Mouse (Mus musculus) CH12.LX (cell line): ENCODE data around the gene Trim7. TPM values are rescaled to one million over a fixed set of nuclear protein-coding genes. Genes with fewer than 3 reads are reported as not detected.
"Not testable (repeated sequence)": the region's sequence is repeated elsewhere in the genome, so short reads cannot be mapped to it uniquely, and the experiment has no call there.

Source experiments
- DNase-seq: peaks from one replicate; pipeline ENCODE4 v3.0.0-alpha.2; 2013; ENCODE audit errors: extremely low read depth
- H3K27ac ChIP-seq: 2 replicates; pipeline ENCODE4 v1.5.1; 2012; ENCODE audit warnings: low read depth, mild to moderate bottlenecking, control low read depth, moderate library complexity; ENCODE audit not compliant: insufficient read depth
- H3K27me3 ChIP-seq: replicated peaks from 2 replicates; pipeline ENCODE3; 2012; ENCODE audit warnings: inconsistent platforms
- H3K36me3 ChIP-seq, 2 experiments: replicated peaks in 1 of 2; 2 replicates each; pipeline versions ENCODE3 to v1.6.1; 2012; ENCODE audit warnings: inconsistent platforms in 1 of 2, low read length in 1 of 2, mild to moderate bottlenecking in 1 of 2, mixed read lengths in 1 of 2, moderate library complexity in 1 of 2; ENCODE audit not compliant: control insufficient read depth in 1 of 2, insufficient read depth in 1 of 2
- H3K4me1 ChIP-seq, 2 experiments: 2 replicates each; pipeline ENCODE4 v1.6.1; 2012; ENCODE audit warnings: inconsistent platforms in 1 of 2, moderate library complexity in 1 of 2; ENCODE audit not compliant: insufficient read depth in 2 of 2, control insufficient read depth in 1 of 2
- H3K4me2 ChIP-seq: 2 replicates; pipeline ENCODE4 v1.6.1; 2012; ENCODE audit warnings: low read depth, mild to moderate bottlenecking, control low read depth; ENCODE audit not compliant: poor library complexity, insufficient read depth, severe bottlenecking
- H3K4me3 ChIP-seq, 3 experiments: fragments of 150-350 bp in 1 of 3; sonication (generic) in 1 of 3; replicated peaks in 1 of 3; 2 replicates each; pipeline versions ENCODE3 to v1.5.1; 2011 to 2012; ENCODE audit warnings: low read depth in 2 of 3, low read length in 2 of 3, mild to moderate bottlenecking in 2 of 3, moderate library complexity in 2 of 3, control low read depth in 1 of 3, improper control_type of control experiment in 1 of 3, inconsistent platforms in 1 of 3, mixed read lengths in 1 of 3; ENCODE audit not compliant: poor library complexity in 1 of 3
- H3K79me2 ChIP-seq: replicated peaks from 2 replicates; pipeline ENCODE4 v1.6.1; 2012; ENCODE audit warnings: mild to moderate bottlenecking, moderate library complexity; ENCODE audit not compliant: control insufficient read depth, poor library complexity, insufficient read depth, severe bottlenecking; ENCODE audit errors: extremely low read depth
- H3K9ac ChIP-seq: 2 replicates; pipeline ENCODE4 v1.6.1; 2012; ENCODE audit warnings: low read depth, mild to moderate bottlenecking, control low read depth, moderate library complexity; ENCODE audit not compliant: insufficient read depth
- H3K9me3 ChIP-seq: replicated peaks from 2 replicates; pipeline ENCODE3; 2012; ENCODE audit warnings: low read length, inconsistent platforms, mixed read lengths
- BHLHE40 ChIP-seq: IDR thresholded peaks from 2 replicates; pipeline ENCODE4 v1.6.1; 2011; ENCODE audit warnings: mild to moderate bottlenecking, low read depth, low read length, improper control_type of control experiment
- CHD1 ChIP-seq: IDR thresholded peaks from 2 replicates; pipeline ENCODE4 v1.6.1; 2012; ENCODE audit warnings: low read depth, low read length, improper control_type of control experiment, inconsistent platforms
- CTCF ChIP-seq, 2 experiments: IDR thresholded peaks in 1 of 2; conservative IDR thresholded peaks in 1 of 2; 2 replicates each; pipeline ENCODE4 v1.5.1; 2011 to 2012; ENCODE audit warnings: low read depth in 2 of 2, low read length in 2 of 2, improper control_type of control experiment in 1 of 2, inconsistent platforms in 1 of 2, mild to moderate bottlenecking in 1 of 2, moderate library complexity in 1 of 2
- ELF1 ChIP-seq: IDR thresholded peaks from 2 replicates; pipeline ENCODE4 v1.6.1; 2014; ENCODE audit warnings: low read depth, mild to moderate bottlenecking, inconsistent platforms, low read length, improper control_type of control experiment
- ETS1 ChIP-seq: conservative IDR thresholded peaks from 2 replicates; pipeline ENCODE4 v1.6.1; 2012; ENCODE audit warnings: low read depth, mild to moderate bottlenecking, inconsistent platforms, low read length, improper control_type of control experiment, moderate library complexity
- MAFK ChIP-seq: IDR thresholded peaks from 2 replicates; pipeline ENCODE4 v1.6.1; 2011; ENCODE audit warnings: low read length, improper control_type of control experiment; ENCODE audit not compliant: insufficient replicate concordance
- MEF2A ChIP-seq: IDR thresholded peaks from 2 replicates; pipeline ENCODE4 v1.6.1; 2014; ENCODE audit warnings: low read depth, mild to moderate bottlenecking, inconsistent platforms, low read length, improper control_type of control experiment, borderline replicate concordance
- MXI1 ChIP-seq: IDR thresholded peaks from 2 replicates; pipeline ENCODE4 v1.6.1; 2011; ENCODE audit warnings: mild to moderate bottlenecking, low read depth, low read length, improper control_type of control experiment
- PAX5 ChIP-seq: IDR thresholded peaks from 2 replicates; pipeline ENCODE4 v1.6.1; 2012; ENCODE audit warnings: low read length, inconsistent platforms, mixed read lengths
- RAD21 ChIP-seq: IDR thresholded peaks from 2 replicates; pipeline ENCODE4 v1.6.1; 2011; ENCODE audit warnings: low read depth, mild to moderate bottlenecking, low read length, improper control_type of control experiment, moderate library complexity
- SIN3A ChIP-seq: IDR thresholded peaks from 2 replicates; pipeline ENCODE4 v1.6.1; 2012; ENCODE audit warnings: low read length, improper control_type of control experiment, inconsistent platforms
- TCF12 ChIP-seq: IDR thresholded peaks from 2 replicates; pipeline ENCODE4 v1.6.1; 2014; ENCODE audit warnings: low read depth, mild to moderate bottlenecking, inconsistent platforms, low read length, improper control_type of control experiment
- ZNF384 ChIP-seq: IDR thresholded peaks from 2 replicates; pipeline ENCODE4 v1.6.1; 2012; ENCODE audit warnings: low read depth, low read length, improper control_type of control experiment, inconsistent platforms
- dilution Hi-C: fragments of 300-500 bp; cut with MboI; formaldehyde crosslinking; loops from 2 replicates; pipeline ENCODE4 v1.14.3; 2020; ENCODE audit warnings: low sequenced_read_pairs; ENCODE audit not compliant: extremely low pct_unique_long_range_greater_than_20kb, extremely low pct_ligation_motif_present
- in situ Hi-C: fragments of 300-500 bp; cut with MboI; formaldehyde crosslinking; loops from 3 replicates; pipeline ENCODE4 v1.14.3; 2019; ENCODE audit warnings: low sequenced_read_pairs, low pct_ligation_motif_present, low pct_unique_long_range_greater_than_20kb, mixed read lengths
- polyA plus RNA-seq: library from polyadenylated mRNA; unstranded; fragments of >175 nt; gene quantifications from 2 replicates; pipeline ENCODE4 v1.2.1, GENCODE M21; 2012; ENCODE audit warnings: low read depth; ENCODE audit not compliant: insufficient read length
- total RNA-seq, 2 experiments: library from RNA; depleted of rRNA; stranded (reverse); fragments of 300-350 nt in 1 of 2; fragments of >200 nt in 1 of 2; gene quantifications; 2 replicates each; pipeline ENCODE4 v1.2.3; 2012 to 2014

Gene Trim7
- total and polyA plus RNA-seq, 3 experiments: 9.2 to 34.6 (median 15.1) TPM

DNA sequence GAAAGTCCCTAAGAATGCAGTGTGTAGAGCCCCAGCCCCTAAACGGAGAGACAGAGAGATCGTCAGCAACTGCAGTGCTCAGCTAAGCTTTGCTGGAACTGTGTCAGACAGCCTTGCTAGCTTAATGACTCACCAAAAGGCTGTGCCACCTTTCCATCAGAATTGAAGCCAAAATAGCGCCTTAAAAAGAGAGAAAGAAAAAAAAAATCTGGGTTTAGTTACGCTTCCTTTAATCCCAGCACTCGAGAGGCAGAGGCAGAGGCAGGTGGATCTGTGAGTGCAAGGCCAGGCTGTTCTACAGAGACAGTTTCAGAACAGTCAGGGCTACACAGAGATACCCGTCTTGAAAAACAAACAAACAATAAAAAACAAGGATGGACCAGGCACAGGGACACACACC is 18.4 kb downstream of the Trim7 start:
- H3K4me2 ChIP-seq: no peak overlapping the region
- peaks cover 20 to 29% of the 10 kb centered on the region in 2 experiments for H3K36me3 ChIP-seq
- no peak overlapping the region for H3K9ac ChIP-seq
- H3K27me3 ChIP-seq: no peaks in the 10 kb centered on the region
- H3K27ac ChIP-seq: no peak overlapping the region
- dilution Hi-C loops (no loop called here), in situ Hi-C loops (no loop called here)
- peaks cover 27 to 77% of the 10 kb centered on the region in 2 experiments for H3K4me1 ChIP-seq
- no peak overlapping the region for H3K4me3 ChIP-seq
- H3K9me3 ChIP-seq: no peaks in the 10 kb centered on the region
- TF ChIP-seq BHLHE40 (no peak), MAFK (no peak), TCF12 (no peak)
- DNase-seq: no peak
- no peaks in the 10 kb centered on the region for H3K79me2 ChIP-seq

DNA sequence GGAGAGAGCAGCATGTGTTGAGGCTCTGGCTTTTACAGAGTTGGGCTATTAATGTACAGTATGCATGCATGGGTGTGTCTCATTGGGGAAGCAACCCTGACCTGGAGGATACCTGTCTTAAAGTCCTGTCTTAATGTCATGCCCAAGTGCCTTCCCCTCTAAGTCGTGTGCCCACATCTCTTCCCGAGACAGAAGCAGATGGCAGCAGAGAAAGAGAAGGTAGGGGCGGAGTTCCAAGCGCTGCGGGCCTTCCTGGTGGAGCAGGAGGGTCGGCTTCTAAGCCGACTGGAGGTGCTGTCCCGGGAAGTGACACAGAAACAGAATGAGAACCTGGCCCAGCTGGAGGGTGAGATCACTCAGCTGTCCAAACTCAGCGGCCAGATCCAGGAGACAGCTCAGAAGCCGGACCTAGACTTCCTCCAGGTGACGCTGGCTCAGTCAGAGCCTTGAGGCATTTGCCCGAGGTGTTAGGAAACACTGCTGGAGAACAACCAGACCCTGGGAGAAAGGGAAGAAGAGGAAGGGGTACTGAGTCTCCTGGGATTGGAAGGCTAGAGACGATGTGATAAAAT is 19.4 kb downstream of the Trim7 start:
- H3K79me2 ChIP-seq: no peaks in the 10 kb centered on the region
- peaks cover 21 to 67% of the 10 kb centered on the region in 2 experiments for H3K4me1 ChIP-seq
- no peak overlapping the region for H3K9ac ChIP-seq
- dilution Hi-C loops (no loop called here), in situ Hi-C loops (no loop called here)
- peaks cover 28 to 37% of the 10 kb centered on the region in 2 experiments for H3K36me3 ChIP-seq
- 0 out of 2 replicates have a peak overlapping the region, but pooled peaks have one; percentile 6 for H3K27ac ChIP-seq
- 0 out of 2 replicates have a peak, but pooled peaks have one; percentile 24 for TF ChIP-seq MXI1
- TF ChIP-seq SIN3A: peak; percentile 44; the same call in 1 of the 2 replicates
- TF ChIP-seq PAX5: no peak
- no peak for TF ChIP-seq CHD1
- TF ChIP-seq ETS1: peak; percentile 95
- TF ChIP-seq MEF2A: 0 out of 2 replicates have a peak, but pooled peaks have one; percentile 35
- 0 out of 2 replicates have a peak, but pooled peaks have one; percentile 20 for TF ChIP-seq TCF12
- no peak overlapping the region for H3K4me2 ChIP-seq
- no peaks in the 10 kb centered on the region for H3K27me3 ChIP-seq
- H3K4me3 ChIP-seq: peak overlapping the region in 1 of 3 experiments; percentile 3
- peak; percentile 65 for DNase-seq
- H3K9me3 ChIP-seq: no peaks in the 10 kb centered on the region

DNA sequence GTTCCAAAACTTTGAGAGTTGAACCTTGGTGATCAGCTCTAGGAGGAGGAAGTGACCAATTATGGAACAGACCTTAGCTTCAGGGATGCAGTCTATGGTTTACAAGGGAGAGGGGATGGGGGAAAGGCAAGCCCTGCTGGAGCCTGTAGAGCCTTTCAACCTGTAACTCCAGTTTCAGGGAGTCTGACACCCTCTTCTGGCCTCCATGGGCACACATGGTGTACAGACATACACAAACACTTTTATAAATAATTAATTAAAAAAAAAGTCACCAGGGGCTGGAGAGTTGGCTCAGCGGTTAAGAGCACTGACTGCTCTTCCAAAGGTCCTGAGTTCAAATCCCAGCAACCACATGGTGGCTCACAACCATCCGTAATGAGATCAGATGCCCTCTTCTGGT is 20.4 kb downstream of the Trim7 start:
- peaks cover 36 to 40% of the 10 kb centered on the region in 2 experiments for H3K36me3 ChIP-seq
- not testable (repeated sequence) for H3K4me3 ChIP-seq, H3K4me2 ChIP-seq
- H3K4me1 ChIP-seq: peaks cover 19 to 58% of the 10 kb centered on the region in 2 experiments
- TF ChIP-seq CTCF (conservative IDR thresholded peaks at IDR 0.05 in 1 of 2, IDR thresholded peaks at IDR 0.05 in 1 of 2; ENCODE audit: low read depth in 2 of 2, low read length in 2 of 2) (peak in 1 of 2 experiments; percentile 33; a peak in 2 of 4 replicates), ZNF384 (peak; percentile 31; the same call in 1 of the 2 replicates), RAD21 (peak; percentile 25), ELF1 (0 out of 2 replicates have a peak, but pooled peaks have one; percentile 3)
- TF ChIP-seq, all 38 proteins: peak for 4; not testable (repeated sequence) for 34
- H3K27ac ChIP-seq, in situ Hi-C loops, H3K9ac ChIP-seq, dilution Hi-C loops, H3K9me3 ChIP-seq, H3K27me3 ChIP-seq, DNase-seq, H3K79me2 ChIP-seq: not testable (repeated sequence)
